Mouse (Mus musculus) liver, embryonic 14.5 days (tissue): Measurements from ENCODE around the gene Gm10974.

Experiments used
- CTCF ChIP-seq: IDR thresholded peaks from 2 replicates; pipeline ENCODE4 v1.5.1; 2016; ENCODE audit warnings: antibody characterized with exemption, low read depth, control low read depth
- EP300 ChIP-seq: IDR thresholded peaks from 2 replicates; pipeline ENCODE4 v1.6.1; 2016; ENCODE audit warnings: antibody characterized with exemption, low read depth

- TF ChIP-seq CTCF (no peak), EP300 (no peak)
These were observed 35.1 kb upstream of the Gm10974 start for GRCm38 (mm10) chr7:66330610-66331009.
